Mouse (Mus musculus): ENCODE data around the gene Gm48551. TPM values are rescaled to one million over a fixed set of nuclear protein-coding genes. Genes with fewer than 3 reads are reported as not detected.

Gm48551 gene
- total RNA-seq, 2 experiments from 2014 or later = 0.41 to 0.47 TPM

DNA sequence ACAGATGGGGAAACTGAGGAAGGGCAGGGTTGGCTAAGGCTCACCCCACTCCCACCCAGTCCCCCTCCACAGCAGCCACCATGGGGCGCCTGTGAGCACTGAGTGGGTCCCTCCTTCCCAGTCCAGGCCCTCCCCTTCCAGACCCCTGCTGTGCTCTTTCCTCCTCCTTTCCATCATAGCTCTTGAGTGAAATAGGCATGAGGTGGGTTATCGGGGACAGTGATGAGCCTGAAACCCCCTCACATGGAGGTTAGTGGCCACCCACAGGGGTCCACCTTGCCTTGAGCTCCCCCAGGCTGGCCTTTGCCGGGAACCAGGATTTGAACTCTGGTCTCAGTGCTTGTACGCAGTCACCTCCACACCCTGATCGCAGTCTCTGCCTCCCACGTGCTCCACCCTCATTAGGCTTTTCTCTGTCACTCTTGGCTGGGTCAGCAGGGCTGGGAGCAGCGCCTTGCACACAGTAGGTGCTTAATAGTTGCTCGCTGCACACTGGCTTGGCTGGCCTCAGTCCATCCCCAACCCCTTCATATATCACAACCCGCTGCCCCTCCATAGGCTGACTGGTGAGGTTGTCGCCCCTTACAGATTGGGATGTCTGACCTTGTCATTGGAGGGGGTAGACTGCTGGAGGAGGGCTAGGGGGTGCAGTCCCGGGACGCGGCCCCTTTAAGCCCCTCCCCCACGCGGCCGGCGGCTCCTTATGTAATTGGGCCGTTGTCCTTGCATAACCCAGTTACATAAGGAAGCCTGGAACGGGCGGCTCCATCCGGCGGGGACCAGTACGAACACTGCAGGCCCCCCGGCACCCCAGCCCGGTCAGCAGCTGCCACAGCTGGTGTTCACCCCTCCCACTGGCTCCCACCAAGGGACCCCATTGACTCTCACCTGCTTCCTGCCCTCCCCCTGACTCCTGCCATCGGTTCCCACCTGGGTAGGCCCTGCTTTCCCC lies 29.3 kb downstream of the Gm48551 start:
- intact Hi-C loops (cut with DNase I; ENCODE audit: low total_unique reads) = no loop called here
- peak; percentile 94 for DNase-seq

DNA sequence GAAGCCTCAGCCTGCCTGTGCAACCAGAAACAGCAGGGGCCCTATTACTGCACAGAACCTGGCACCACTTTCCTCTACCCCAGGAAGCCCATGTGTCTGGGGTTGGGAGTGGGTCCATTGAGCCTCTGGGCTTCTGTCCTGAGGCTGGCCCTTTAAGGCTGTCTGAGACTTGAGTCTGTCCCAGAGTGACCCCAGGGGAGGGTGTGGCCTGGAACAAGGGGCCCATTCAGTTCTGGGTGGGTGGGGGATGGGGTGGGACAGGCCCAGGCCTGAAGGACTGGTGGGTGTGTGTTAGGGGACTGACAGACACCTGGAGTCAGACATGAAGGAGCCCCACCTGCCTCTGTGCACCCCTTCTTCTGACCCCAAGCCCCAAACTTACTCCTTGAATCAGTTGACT lies 30.4 kb downstream of the Gm48551 start:
- intact Hi-C loops (cut with DNase I; ENCODE audit: low total_unique reads) = no loop called here
- DNase-seq = peak; percentile 82

DNA sequence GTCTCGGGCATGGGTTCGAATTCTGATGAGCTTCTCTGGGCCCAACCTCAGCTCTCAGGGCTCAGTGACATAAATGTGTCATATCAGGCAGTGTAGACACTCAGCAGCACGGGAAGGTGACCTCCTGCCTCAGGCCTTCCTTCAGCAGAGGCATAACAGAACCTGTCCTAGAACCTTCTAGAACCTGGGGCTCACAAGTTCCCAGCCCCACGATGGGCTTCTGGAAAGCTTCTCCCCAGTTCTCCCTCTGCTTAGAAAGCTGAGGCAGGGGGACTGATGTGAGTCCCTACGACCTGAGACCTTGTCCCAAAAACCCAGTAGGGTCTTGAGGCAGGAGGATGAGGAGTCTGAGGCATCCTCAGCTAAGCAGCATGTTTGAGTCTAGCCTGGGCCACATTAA lies 30.9 kb downstream of the Gm48551 start:
- intact Hi-C loops (cut with DNase I; ENCODE audit: low total_unique reads) = no loop called here
- DNase-seq = no peak

DNA sequence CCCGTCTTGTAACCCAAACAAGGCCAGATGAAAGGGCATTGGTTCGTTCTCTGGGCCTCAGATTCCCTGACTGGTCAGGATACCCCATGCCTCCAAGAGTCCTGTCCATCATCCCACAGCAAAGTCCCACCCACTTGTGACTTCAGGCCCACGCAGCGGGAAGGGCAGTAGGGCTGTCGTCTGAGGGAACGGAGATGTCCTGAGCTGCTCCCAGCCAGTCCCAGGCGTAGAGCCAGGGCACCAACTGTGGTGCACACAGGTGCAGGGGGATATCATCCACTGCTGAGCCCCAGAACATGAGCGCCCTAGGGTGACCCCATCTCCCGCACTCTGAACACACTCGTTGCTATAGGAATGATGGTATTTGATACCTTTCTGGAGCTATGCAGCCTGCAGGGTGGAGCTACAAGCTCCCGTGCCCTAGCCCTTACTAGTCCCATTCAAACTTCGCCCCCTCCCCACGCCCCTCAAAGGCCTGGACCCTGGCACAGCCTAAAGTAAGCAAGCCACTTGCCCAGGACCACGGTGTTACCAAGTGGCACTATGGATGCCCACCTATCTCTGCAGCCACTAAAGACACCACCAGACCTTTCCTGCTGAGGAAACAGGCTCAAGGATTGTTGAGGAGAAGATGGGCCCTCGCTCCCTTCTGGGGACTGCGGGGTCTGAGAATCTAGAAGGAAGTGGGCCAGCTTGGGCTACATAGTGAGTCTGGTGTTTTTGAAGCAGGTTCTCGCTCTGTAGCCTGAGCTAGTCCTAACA lies 31.5 kb downstream of the Gm48551 start:
- intact Hi-C loops (cut with DNase I; ENCODE audit: low total_unique reads) = no loop called here
- DNase-seq = peak; percentile 90

DNA sequence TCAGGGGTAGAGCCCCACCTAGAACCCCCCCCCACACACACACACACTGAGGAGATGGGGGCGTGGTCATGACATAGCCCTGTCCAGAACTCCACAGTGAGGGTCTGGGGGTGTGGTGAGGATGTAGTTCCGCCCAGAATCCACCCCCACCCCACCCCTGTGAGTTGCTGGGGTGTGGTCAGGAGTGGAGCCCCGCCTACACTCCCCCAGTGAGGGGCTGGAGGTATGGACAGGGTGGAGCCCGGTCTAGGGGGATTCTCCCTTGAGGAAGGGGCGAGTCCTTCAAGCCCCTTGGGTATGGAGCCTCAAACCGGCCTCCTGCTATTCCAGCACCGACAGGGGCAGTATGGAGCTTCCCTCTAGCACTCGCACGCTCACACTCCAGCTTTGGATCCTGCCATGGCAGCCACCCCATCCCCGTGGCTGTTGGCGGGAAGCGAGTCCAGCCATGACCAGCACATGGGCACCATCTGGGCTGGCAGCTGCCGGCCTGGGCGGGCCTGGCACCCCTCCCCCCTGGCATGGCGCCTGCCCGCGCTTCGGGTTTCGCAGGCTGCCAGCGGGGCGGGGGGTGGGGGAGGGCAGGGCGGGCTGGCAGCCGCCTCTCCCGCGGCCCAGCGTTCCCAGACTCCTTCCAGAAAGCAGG lies 32.4 kb downstream of the Gm48551 start:
- intact Hi-C loops (cut with DNase I; ENCODE audit: low total_unique reads) = no loop called here
- DNase-seq = peak; percentile 92

DNA sequence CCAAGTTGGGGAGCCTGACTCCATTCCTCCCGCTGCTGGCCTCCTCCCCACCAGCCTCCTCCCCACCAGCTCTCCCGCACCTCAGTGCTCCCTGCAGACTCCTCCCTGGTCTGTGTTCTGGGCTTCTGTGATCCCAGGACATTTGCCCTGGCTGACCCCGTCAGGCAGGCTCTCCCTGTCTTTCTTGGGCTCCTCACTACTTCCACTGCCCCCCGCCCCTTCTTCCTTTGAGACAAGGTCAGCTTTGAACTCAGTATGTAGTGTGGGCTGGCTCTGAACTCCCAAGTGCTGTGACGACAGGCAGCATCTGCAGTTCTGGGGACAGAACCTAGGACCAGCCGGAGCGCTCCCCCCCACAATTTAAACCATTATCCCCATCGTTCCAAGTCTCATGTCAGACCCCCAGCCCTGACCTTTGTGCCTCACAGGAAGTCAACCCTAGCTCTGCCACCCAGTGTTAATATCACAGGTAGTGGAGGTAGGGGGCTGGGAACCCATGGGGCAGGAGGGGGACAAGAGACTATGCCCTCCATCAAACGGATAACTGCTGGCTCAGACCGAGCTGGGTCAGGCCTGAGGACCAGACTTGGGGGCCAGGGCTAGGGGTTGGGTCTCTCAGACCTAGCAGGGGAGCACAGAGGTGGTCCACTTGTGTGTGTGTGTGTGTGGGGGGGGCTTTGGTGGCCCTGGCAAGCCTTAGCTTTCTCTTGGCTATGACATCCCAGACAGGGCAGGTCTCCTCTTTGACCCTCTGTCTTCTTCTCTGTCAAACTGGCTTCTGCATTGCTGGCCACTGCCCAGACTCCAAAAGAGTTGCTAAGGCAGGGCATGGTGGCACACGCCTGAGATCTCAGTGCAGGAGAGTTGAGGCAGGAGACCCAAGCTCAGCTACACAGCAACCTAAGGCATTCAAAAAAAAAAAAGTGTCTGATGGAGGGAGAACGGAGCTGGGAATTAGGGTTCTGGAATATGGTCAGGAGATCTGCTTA lies 33.3 kb downstream of the Gm48551 start:
- intact Hi-C loops (cut with DNase I; ENCODE audit: low total_unique reads) = no loop called here
- peak; percentile 11 for DNase-seq

DNA sequence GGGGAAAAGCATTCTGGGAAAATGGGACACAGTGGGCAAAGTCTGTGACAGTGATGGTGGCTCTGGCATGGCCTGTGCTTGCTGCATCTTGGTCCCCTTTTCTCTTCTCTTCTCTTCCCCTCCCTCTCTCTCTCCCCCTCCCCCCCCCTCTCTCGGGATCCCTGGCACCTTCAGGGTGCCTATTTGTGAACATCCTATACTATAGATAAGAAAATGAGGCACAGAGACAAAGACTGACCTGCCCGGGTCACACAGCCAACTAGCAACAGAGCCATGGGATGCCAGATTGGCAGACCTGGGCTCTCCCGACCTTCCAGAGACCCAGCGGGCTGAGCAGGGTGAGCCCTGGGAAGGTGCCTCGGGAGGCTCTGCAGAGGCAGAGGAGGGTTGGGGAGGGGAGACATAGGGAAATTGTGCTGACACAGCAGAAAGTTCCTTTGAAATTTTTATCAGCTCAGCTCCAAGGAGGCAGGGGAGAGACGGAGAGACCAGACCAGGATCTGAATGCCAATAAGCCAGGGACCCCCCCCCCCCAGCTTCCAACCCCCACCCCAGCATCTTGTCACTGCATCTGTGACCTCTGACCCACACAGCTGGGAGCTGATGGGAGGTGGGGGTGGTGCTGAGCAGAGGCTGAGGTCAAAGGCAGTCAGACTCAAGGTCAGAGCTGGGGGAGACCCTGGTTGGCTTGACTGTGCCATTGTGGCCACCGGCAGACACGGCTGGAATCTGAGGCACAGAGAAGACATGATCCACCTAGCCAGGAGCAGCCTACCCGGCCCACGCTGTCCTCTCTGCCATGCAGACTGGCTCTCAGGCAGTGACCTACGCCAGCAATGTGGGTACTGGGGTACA lies 34.2 kb downstream of the Gm48551 start:
- intact Hi-C loops (cut with DNase I; ENCODE audit: low total_unique reads) = no loop called here
- peak; percentile 4 for DNase-seq

DNA sequence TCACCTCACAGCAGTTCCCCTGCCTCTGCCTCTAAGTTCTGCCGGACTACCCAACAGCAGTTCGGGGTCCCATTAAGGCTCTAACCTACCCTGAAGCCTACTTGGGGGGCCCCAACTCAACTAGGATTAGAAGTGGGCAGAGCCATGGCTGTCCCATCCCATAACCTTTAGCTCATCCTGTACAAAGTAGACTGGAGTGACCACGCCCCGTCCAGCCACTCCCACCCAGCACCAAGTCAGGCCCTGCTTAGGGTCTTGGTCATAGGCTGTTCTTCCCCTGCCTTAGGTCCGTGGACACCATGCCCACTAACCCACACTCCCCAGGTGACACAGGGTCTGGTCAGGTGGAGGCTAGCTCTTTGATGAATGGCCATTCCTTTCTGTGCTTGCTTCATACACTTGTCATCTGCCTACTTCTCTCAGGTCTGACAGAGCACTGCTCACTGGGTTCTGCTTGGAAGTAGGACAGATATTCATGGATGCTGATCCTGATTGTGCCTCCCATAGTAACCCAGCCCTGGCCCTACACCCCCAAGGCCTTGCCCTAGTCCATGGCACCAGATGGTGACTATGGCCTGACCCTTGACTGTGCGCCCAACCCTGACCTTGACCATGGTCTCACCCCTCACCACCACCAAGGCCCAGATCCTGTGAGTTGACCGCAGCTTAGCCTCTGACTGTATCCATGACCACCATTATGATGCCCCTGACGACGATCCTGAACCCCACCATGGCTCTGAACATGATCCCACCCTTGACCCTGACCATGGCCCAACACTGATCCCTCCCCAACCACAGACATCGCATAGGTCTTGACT lies 35.1 kb downstream of the Gm48551 start:
- peak; percentile 5 for DNase-seq
- intact Hi-C loops (cut with DNase I; ENCODE audit: low total_unique reads) = no loop called here

DNA sequence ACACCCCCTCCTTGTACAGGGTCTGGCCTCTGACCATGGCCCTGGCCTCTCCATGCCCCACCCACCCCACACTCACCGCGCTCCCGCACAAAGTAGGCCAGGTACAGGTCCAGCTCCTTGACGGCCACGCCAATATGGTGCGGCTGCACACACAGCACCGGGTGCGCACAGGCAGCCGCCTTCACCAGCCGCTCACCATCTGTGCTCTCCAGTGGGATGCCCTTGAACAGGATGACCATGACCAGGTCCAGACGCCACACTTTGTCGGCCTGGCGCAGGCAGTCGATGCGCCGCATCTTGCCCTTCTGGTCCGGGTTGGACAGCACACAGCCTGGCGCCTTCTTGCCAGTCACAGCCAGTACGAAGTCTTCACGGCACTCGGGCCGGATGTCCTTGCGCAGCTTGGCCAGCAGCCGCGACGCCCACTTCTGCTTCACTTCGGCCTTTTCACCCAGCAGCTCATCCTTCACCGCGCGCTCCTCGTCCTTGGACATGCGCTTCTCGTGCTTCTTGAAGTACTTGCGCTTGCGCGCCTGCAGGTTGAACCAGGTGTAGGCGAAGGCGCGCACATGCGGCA lies 36.0 kb downstream of the Gm48551 start:
- intact Hi-C loops (cut with DNase I; ENCODE audit: low total_unique reads) = no loop called here

DNA sequence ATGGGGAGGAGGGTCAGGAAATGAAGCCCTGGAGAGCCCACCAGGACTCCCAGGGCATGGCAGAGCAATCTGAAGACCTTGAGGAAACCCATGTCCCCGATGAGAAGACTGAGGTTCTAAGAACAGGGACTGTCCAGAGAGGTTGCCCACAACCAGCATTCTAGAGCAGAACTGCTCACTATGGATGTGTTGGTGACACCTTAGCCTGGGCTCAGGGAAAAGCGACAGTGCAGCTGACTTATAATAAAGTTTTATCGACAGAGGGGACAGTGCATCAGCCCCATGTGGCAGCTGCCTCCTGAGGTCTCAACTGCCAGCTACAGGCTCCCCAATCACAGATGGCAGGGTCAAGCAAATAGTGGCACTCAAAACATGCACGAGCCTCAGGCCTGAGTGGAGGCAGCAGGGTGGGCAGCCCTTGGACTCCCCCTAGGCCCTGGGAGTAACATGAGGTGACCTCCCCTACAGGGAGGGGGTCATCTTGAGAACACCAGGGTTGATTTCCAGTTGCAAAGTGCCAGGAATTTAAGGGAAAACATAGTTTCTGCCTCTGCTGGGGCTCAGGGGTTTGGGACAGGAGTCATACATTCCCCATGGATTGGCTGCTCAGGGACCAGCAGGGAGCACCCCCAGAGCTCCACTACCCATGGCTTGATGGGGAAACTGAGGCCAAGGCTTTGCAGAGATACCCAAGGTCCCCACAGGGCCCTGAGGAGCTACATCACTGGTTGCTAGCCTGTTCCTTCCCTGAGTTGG lies 37.0 kb downstream of the Gm48551 start:
- intact Hi-C loops (cut with DNase I; ENCODE audit: low total_unique reads) = no loop called here
- peak; percentile 8 for DNase-seq

More for the DNA sequence above, 36.0 kb downstream of the Gm48551 start:
- DNase-seq = peak; percentile 15

DNA sequence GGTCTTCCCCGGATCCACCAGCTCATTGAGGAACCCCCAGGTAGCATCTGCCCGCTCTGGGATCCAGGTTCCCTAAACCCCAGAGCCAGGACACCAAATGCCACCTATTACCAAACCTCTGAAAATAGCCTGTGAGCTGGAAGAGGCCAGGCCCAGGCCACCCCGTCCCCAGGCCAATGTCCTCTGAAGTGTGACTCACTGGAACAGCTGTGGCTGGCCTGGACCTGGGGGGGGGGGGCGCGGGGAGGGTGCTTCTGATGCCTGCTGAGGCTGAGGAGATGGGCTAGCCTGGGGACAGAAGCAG lies 37.5 kb downstream of the Gm48551 start:
- intact Hi-C loops (cut with DNase I; ENCODE audit: low total_unique reads) = no loop called here
- peak; percentile 69 for DNase-seq

DNA sequence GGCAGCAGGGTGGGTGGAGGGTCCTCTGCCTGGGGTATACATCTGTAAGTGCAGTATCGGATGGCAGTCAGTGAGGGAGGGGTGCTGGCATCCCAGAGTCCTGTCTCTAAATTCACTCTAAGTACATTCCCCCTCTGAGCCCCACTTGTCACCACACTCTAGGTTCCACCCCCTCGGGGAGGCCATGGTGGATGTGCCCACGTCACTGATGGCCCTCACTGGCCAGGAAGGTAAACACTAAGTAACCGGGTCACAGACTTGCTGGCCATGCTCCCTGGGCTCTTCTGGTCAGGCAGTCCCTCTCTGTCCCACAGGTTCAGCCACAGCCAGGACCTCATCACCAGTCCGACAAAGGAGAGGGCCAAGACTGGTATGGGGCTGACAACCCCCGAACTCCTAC lies 37.9 kb downstream of the Gm48551 start:
- peak; percentile 13 for DNase-seq
- intact Hi-C loops (cut with DNase I; ENCODE audit: low total_unique reads) = no loop called here

DNA sequence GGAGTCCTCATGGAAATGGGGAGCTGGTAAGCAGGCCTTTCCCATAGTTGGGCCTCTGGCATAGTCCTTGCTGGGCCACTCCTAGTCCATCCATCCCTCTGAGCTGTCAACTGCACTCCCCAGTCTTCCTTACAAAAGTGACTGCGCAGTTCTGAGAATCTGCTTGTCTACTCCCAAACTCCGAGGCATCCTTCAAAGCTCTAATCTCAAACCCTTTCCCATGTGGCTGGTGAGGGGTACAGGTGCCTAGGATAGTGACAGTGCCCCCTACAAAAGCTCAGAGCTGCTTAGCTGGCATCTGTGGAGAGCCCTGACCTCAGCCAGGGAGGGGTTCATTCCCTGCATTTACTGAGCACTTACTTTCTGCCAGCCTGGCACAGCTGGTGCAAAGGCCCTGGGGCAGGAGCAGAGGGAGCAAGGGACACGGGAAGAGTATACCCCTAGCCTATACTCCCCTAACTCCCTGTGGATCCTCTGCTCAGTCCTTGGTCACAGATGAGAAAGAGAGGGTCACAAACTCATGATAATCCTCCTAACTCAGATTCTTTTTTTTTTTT lies 38.5 kb downstream of the Gm48551 start:
- peak; percentile 7 for DNase-seq
- intact Hi-C loops (cut with DNase I; ENCODE audit: low total_unique reads) = no loop called here

DNA sequence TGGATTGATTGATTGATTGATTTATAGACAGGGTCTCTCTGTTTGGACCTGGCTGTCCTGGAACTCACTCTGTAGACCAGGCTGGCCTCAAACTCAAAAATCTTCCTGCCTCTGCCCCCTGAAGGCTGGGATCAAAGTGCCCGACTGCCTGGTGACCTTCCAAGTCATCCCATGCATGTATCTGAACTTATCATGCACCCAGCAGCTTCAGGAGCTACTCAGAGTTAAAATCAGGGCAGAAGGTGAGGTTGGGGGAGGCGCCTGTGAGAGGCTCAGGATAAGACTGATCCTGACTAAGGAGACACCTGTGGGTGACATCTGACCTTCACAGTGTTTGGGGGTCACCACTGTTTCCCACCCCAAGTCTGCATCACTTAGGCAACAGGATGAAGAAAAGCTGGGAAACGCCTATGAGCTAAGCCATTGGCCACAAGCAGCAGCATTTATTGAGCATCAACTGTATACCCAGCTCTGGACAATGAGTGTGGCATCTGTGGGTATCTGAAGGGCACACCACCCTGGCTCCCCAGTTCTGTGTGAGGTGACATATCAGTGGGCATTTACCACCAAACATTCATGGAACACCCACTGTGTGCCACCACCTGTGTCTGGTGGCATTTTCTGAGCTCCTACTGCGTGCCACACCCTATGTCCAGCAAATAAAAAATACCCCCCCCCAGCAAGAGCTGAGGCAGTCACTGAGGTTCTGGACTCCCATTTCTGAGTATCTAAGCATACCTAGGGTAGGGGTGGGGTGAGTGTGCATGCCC lies 39.4 kb downstream of the Gm48551 start:
- intact Hi-C loops (cut with DNase I; ENCODE audit: low total_unique reads) = no loop called here
- peak; percentile 5 for DNase-seq

DNA sequence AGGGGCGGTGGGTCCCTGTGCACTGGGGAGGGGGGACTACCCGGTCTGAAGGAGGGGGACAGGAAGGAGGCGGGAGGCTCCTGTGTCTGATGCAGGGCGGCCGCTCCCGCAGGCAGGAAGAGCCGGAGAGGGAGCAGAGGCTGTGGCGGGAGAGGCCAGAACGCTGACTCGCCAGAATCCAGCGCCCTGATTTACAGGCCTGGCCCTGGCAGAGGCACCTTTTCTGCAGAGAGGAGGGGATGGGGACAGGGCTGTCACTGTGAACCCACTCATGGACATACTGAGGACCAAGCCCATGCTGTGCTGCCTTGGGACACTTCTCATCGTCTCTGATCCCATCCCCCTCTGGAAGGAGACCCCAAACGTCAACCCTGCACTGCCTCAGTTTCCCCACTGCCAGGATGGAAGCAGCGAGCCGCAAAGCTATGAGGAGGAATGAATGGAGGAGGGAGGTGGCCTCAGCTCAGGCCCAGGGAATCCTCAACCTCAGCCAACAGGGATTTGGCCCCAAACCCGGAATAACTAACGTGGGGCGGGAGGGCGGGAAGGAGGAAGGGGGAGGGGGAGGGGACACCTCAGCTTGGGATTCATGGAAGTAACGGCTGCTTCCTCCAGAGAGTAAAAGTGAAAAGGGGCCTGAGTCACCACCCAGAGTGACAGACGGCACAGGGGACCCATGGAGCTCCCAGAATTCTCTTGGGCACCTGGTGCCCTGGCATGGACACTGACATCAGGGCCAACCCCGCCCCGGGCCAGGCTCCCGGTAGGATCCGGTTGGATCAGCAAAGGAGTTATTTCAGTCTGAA lies 40.2 kb downstream of the Gm48551 start:
- DNase-seq = peak; percentile 87
- intact Hi-C loops (cut with DNase I; ENCODE audit: low total_unique reads) = no loop called here

All from gastrocnemius, postnatal 14 days (tissue).